Mouse (Mus musculus) limb, embryonic 10.5 days (tissue): Measurements from ENCODE around the gene Prpf40a. TPM values are rescaled to one million over a fixed set of nuclear protein-coding genes. Genes with fewer than 3 reads are reported as not detected.

ENCODE experiments used
- DNase-seq: peaks from one replicate; pipeline ENCODE4 v3.0.0-alpha.2; 2017; ENCODE audit warnings: low spot score
- H3K27ac ChIP-seq: fragments of 300-500 bp; sonication (generic); 2 replicates; pipeline ENCODE4 v1.5.1; 2016; ENCODE audit warnings: mild to moderate bottlenecking
- H3K27me3 ChIP-seq: fragments of 300-500 bp; sonication (generic); 2 replicates; pipeline ENCODE4 v1.6.1; 2016; ENCODE audit warnings: low read depth, mild to moderate bottlenecking; ENCODE audit not compliant: poor library complexity, severe bottlenecking
- H3K36me3 ChIP-seq: fragments of 300-500 bp; sonication (generic); 2 replicates; pipeline ENCODE4 v1.6.1; 2016; ENCODE audit warnings: mild to moderate bottlenecking, moderate library complexity
- H3K4me1 ChIP-seq: fragments of 300-500 bp; sonication (generic); 2 replicates; pipeline ENCODE4 v1.6.1; 2016
- H3K4me3 ChIP-seq: fragments of 300-500 bp; sonication (generic); 2 replicates; pipeline ENCODE4 v1.5.1; 2016; ENCODE audit warnings: mild to moderate bottlenecking, moderate library complexity
- H3K9me3 ChIP-seq: fragments of 300-500 bp; sonication (generic); replicated peaks from 2 replicates; pipeline ENCODE4 v1.6.1; 2016; ENCODE audit warnings: mild to moderate bottlenecking
- WGBS: fragments of 180-500 bp; shearing (Covaris S2); methylation state at CpG from one replicate; pipeline ENCODE4 v1.1.7; 2016; 5-methylcytosine and 5-hydroxymethylcytosine counted together
- polyA plus RNA-seq: library from polyadenylated mRNA; unstranded; fragments of >200 nt; fragmentation: Nextera tagmentation; extraction: Ambion mirVana; gene quantifications from 2 replicates; pipeline ENCODE4 v1.2.1, GENCODE M21; 2016

Gene Prpf40a
- 192 and 196 TPM in 2 replicates for polyA plus RNA-seq

DNA sequence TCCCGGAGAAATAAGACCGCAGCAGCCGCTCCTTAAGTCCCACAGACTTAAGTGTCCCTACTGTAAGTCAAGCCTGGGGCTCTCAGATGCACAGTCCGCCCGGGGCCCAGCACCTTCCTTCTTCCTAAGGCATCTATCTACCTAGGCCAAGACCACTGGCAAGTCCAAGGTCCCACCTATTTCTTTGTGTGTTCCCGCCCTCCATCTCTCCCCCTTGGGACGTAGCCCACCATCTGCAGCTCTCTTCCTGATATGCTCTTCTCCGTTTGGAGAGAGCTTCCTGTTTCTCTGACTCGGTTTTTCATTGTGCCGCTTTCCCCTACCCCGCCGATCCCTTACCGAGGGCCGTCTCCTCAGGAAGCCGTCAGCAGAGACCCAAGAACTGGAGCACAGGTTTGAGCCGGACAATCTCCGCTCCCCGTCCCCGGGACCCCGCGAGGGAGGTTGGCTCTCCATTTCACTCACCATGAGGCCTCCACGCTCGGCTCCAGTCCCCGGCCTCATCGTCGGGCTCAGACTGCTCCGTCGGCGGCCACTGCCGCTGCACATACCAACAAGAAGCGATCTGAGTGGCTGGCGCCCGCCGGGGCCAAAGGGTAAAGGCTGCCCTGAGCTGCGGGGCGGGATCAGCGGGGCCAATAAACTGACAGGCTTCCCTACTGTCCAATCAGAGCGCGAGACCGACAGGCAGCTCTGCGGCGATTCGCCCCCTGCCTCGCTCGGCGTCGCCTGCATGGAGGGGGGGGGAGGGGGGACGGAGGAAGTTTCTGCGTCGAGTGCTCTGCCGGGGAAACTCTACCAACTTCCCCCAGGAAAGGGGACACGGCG, at the start of gene Prpf40a:
Prpf40a (minus strand) TSS at position 601 of the 828 bp plus-strand sequence.
- H3K36me3 ChIP-seq, result peaks cover 64% of the 10 kb centered on the region
- H3K4me3 ChIP-seq, result peak within 1 kb of the TSS; percentile 91
- H3K27me3 ChIP-seq, result no peaks in the 10 kb centered on the region
- peaks cover 8% of the 10 kb centered on the region for H3K4me1 ChIP-seq
- under 1% methylated on average over 53 of the region's 53 CpGs for WGBS
- peak within 1 kb of the TSS; percentile 98 for H3K27ac ChIP-seq
- DNase-seq, result peak; percentile 100
- H3K9me3 ChIP-seq, result no peaks in the 10 kb centered on the region

DNA sequence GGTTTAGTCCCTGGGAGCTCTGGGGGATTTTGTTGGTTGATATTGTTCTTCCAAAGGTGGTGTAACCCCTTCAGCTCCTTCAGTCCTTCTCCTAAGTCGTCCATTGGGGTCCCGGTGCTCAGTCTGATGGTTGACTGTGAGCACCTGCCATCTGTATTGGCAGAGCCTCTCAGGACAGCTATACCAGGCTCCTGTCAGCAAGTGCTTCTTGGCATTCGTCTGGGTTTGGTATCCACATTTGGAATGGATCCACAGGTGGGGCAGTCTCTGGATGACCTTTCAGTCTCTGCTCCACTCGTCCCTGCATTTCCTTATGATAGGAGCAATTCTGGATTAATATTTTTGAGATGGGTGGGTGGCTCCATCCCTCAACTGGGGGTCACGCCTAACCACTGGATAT, 31.2 kb upstream of the Prpf40a start:
- Histone ChIP-seq H3K4me1 (no peaks in the 10 kb centered on the region), H3K9me3 (0 out of 2 replicates have a peak, but pooled peaks cover 2% of the 10 kb centered on the region), H3K27me3 (no peaks in the 10 kb centered on the region), H3K36me3 (peaks cover 55% of the 10 kb centered on the region), H3K27ac (no peak overlapping the region), H3K4me3 (no peak overlapping the region)
- WGBS, result 92% methylated on average over 5 of the region's 5 CpGs
- DNase-seq, result no peak

DNA sequence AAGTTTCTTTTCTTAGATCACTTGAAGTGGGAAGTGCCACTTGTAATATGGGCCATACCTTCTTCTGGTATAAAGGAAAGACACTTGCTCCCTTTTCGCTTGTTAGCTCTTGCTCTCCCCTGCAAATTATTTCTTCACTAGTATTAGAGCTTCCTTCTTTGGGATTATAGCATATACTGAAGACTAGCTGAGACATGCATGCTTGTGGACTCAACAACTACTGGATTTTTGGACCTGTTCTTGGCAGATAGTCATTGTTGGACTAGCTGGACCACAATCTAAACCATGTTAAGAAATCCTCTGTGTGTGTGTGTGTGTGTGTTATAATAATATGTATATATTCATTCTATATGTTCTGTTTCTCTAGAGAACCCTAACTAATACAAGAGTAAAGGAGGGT, 22.4 kb upstream of the Prpf40a start:
- Histone ChIP-seq H3K4me1 (no peaks in the 10 kb centered on the region), H3K9me3 (no peaks in the 10 kb centered on the region), H3K36me3 (peaks cover 89% of the 10 kb centered on the region), H3K27me3 (no peaks in the 10 kb centered on the region), H3K4me3 (no peak overlapping the region), H3K27ac (no peak overlapping the region)
- DNase-seq, result no peak
- 95% methylated on average over 1 of the region's 1 CpGs for WGBS

DNA sequence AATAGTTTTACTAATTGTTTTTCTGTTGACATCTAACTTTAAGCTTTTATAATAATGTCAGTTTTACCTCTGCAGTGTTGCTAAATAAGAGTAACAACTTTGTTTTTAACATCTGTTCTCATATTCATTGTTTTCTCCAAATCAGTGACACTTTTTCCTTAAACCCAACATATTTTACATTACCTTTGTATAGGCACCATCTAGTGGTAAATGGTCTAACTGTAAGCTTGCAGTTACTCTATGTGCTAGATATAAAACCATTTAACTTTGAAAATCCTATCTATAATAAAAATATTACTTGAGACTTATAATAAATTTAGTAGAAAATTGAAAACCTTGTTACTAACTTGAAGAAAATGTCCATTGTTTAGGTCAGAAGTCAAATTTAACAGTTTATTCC, 15.7 kb upstream of the Prpf40a start:
- Histone ChIP-seq H3K27me3 (no peaks in the 10 kb centered on the region), H3K9me3 (no peaks in the 10 kb centered on the region), H3K36me3 (peaks cover 73% of the 10 kb centered on the region), H3K27ac (no peak overlapping the region), H3K4me3 (no peak overlapping the region), H3K4me1 (no peaks in the 10 kb centered on the region)
- DNase-seq, result no peak

DNA sequence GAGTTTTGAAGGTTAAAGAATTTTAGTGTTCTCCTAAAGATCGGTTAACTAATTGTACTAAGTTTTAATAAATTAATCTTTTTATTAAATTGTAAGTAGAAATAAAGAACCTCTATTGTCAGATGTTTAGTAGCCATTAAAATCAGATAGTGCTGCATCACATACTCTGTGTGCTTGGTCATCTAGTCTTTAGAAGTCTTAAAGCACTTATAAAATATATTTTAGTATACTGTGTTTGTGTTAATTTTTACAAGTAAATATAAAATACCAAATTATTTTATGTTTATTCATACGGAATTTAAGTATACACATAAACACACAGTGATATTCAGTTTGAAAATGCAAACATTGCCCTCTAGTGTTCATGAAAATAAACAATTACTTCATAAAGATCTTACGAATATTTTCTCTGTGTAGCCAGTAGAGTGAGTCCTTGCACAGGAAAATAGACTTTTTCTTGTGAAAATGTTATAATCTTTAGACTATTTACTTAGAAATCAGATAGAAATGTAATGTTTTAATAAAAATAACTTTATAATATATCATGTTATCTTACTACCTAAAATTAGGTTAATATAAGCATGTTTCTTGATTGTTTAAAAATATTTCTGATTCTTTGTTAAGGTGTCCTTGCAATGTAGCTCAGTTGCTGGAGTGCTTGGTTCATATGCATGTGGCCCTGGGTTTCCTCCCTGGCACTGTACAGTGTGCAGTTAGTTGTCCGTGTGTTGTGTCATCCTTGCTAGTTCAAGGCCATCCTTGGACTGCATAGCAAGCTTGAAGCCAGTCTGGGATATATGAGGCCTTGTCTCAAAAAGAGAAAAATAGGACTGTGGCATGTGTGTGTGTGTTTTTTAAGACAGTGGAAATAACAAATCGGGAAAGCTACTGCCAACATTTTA, 13.5 kb upstream of the Prpf40a start:
- H3K36me3 ChIP-seq, result peaks cover 71% of the 10 kb centered on the region
- no peak overlapping the region for H3K27ac ChIP-seq
- no peaks in the 10 kb centered on the region for H3K9me3 ChIP-seq
- no peaks in the 10 kb centered on the region for H3K4me1 ChIP-seq
- no peaks in the 10 kb centered on the region for H3K27me3 ChIP-seq
- no peak overlapping the region for H3K4me3 ChIP-seq
- WGBS, result 89% methylated on average over 5 of the region's 5 CpGs
- no peak for DNase-seq

DNA sequence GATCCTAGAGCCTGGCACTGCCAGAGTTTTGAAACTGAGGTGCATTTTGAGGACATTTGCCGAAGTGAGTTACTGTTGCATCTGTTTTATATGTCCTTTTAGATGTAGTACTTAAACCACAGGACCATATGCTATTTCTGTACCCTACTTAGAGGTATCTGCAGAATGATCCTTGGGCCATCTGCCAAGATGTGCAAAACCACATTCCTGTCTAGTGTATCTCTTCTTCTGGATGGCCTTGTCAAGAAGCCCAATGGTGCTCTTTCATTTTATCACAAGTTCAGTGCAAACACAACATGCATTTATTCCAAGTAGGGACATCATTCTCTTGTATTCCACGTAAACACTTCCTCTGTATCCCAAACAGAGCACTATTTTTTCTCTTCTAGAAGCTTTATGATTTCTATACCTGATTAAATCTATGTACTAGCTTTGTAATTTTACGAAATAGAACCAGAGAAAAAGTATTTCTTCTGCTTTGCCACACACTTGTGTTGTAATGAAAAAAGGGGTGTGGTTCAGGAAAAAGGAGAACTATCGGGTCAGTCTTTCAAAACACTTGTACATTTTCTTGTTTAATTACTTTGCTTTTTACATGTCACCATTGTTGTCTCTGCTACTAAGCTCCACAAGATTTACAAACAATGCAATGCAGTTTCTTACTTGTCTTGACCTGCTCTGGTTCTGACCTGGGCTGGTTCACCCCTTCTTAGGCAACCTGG, 9.2 kb upstream of the Prpf40a start:
- Histone ChIP-seq H3K4me3 (no peak overlapping the region), H3K9me3 (no peaks in the 10 kb centered on the region), H3K27ac (no peak overlapping the region), H3K36me3 (peaks cover 72% of the 10 kb centered on the region), H3K27me3 (no peaks in the 10 kb centered on the region), H3K4me1 (no peaks in the 10 kb centered on the region)
- 92% methylated on average over 4 of the region's 4 CpGs for WGBS
- DNase-seq, result no peak

DNA sequence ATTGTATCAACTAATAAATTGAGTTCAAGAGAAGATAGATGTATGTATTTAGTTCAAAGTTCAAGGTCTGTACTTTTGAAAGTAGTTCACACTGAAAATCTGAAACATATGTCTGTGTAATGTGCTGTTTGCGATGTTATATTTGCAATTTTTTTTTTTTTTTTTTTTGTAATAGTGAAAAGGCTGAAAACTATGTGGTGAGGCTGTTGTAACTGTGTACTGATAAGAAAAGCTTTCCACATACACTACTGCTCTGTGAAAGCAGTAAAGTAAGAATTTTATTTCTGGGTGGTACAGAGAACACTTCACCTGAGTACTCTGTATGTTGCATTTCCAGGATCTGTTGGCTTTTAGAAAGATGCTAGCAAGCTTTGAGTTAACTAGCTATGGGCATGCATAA, 8.1 kb upstream of the Prpf40a start:
- Histone ChIP-seq H3K27me3 (no peaks in the 10 kb centered on the region), H3K9me3 (no peaks in the 10 kb centered on the region), H3K27ac (no peak overlapping the region), H3K4me3 (no peak overlapping the region), H3K36me3 (peaks cover 80% of the 10 kb centered on the region), H3K4me1 (no peaks in the 10 kb centered on the region)
- DNase-seq, result no peak
- WGBS, result 91% methylated on average over 1 of the region's 1 CpGs

DNA sequence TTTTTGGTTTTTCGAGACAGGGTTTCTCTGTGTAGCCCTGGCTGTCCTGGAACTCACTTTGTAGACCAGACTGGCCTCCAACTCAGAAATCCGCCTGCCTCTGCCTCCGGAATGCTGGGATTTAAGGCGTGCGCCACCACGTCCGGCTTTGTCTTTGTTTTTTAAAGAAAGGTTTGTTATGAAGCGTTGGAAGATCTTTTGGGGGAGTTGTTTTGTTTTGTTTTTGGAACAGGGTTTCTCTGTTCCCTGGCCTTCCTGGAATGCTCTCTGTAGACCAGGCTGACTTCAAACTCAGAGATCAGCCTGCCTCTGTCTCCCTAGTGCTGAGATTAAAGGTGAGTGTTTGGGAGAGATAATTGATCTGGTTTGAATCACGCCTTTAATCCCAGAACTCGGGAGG, 5.3 kb upstream of the Prpf40a start:
- DNase-seq, result no peak
- 96% methylated on average over 10 of the region's 10 CpGs for WGBS
- H3K4me3 ChIP-seq, result no peak overlapping the region
- H3K27me3 ChIP-seq, result no peaks in the 10 kb centered on the region
- peaks cover 69% of the 10 kb centered on the region for H3K36me3 ChIP-seq
- H3K4me1 ChIP-seq, result no peaks in the 10 kb centered on the region; the same call in 1 of the 2 replicates
- no peak overlapping the region for H3K27ac ChIP-seq
- no peaks in the 10 kb centered on the region for H3K9me3 ChIP-seq

DNA sequence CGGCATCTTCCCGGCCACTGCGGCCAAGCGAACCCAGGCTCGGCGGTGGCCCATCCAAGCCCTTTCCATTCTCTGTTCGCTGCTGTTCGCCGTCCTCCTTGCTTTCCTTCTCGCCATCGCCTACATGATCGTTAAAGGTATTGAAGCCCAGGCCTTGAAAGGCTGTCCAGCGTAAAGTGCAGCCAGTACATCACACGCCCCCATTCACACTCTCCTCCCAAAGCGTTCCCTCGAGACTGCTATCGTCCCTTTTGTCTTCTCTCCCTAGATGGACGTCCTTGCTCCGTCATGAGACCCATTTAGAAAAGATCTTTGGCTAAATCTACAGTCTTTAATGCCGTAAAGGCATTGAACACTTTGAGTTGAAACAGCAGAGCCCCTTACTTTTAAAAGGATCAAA, 1.3 kb upstream of the Prpf40a start:
- peaks cover 64% of the 10 kb centered on the region for H3K36me3 ChIP-seq
- whole genome bisulfite sequencing, result under 1% methylated on average over 20 of the region's 20 CpGs
- no peaks in the 10 kb centered on the region for H3K9me3 ChIP-seq
- peak overlapping the region; percentile 98 for H3K27ac ChIP-seq
- H3K27me3 ChIP-seq, result no peaks in the 10 kb centered on the region
- H3K4me3 ChIP-seq, result peak overlapping the region; percentile 91
- peaks cover 8% of the 10 kb centered on the region for H3K4me1 ChIP-seq
- no peak for DNase-seq

DNA sequence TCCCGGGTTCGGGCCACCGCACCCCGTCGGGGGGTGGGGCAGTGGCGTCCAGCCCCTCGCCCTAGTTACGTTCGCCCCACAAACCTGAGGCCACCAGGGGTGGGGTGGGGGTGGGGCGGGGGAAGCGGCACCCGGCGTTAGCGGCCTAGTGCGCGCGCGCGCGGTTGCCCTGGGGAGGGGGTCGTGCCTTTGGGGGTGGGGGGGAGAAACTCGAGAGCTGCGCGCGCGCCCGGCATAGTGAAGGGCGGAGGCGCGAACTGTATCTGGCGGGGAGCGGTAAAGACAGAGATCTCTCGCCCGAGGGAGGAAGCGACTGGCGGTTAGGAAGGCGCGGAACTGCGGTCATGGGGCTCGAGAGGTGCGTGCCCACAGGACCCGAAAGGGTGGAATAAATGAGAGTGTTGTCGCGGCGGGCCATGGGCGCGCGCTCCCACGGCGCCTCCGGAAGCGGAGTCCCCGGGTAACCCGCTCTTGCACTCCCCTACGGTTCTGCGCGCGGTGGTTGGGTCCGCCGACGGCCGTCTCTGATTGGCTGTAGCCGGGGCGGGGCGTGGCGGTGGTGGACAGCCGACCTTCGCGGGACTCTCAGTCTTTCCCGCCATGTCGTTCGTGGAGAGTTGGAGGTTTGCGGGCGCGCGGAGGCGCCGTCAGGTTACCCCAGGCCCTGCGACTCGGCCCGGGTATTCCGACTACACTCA, 588 bp upstream of the Prpf40a start, which contains the start of gene Arl6ip6:
Arl6ip6 (plus strand) TSS at position 204 of the 698 bp plus-strand sequence.
- Histone ChIP-seq H3K36me3 (peaks cover 64% of the 10 kb centered on the region), H3K9me3 (no peaks in the 10 kb centered on the region)

DNA sequence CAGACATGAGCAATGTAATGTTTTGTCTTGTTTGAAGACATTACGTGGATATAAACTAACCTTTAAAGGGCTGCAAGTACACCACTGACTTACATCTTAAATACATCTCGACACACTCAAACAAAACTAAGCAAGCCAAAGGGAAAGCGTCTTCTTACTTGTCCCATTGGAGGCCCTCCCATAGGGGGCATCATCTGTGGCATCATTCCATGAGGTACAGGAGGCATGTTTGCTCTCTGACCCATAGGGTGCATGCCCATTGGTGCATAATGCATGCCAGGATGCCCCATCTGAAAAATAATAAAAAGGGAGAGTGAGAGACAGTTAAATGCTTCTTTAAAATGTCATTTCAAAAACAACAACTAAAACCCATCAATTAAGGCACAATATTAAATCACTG, 1.3 kb downstream of the Prpf40a start:
- Histone ChIP-seq H3K27ac (peak overlapping the region; percentile 98), H3K9me3 (no peaks in the 10 kb centered on the region), H3K27me3 (no peaks in the 10 kb centered on the region), H3K4me1 (peaks cover 8% of the 10 kb centered on the region), H3K4me3 (peak overlapping the region; percentile 91), H3K36me3 (peaks cover 64% of the 10 kb centered on the region)
- no peak for DNase-seq
- 84% methylated on average over 3 of the region's 3 CpGs for WGBS

More for the DNA sequence above, 588 bp upstream of the Prpf40a start, which contains the start of gene Arl6ip6:
- under 1% methylated on average over 82 of the region's 82 CpGs for WGBS
- peak; percentile 99 for DNase-seq
- H3K4me3 ChIP-seq, result peak within 1 kb of the TSS; percentile 91
- H3K27me3 ChIP-seq, result no peaks in the 10 kb centered on the region
- H3K4me1 ChIP-seq, result peaks cover 8% of the 10 kb centered on the region
- H3K27ac ChIP-seq, result peak within 1 kb of the TSS; percentile 98

DNA sequence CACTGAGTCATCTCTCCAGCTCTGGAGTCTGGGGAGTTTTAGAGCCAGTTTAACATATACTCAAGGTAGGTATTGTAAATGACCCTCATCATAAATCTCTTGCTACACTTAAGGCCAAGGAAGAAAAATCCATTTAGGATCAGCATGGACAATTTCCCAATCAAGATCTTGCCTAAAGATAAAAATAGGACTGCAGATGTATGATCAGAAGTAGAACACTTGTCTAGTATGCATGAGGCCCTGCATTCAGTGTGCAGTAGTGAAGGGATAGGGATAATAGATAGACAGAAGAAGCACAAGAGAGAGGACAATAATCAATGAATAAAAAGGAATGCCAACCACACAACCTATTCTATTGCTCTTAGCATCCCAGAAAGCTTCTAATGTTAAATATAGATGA, 11.2 kb downstream of the Prpf40a start:
- H3K9me3 ChIP-seq, result no peaks in the 10 kb centered on the region
- DNase-seq, result no peak
- peaks cover 56% of the 10 kb centered on the region for H3K36me3 ChIP-seq
- no peaks in the 10 kb centered on the region for H3K27me3 ChIP-seq
- H3K27ac ChIP-seq, result no peak overlapping the region
- no peak overlapping the region for H3K4me3 ChIP-seq
- no peaks in the 10 kb centered on the region for H3K4me1 ChIP-seq
